Mouse (Mus musculus): Measurements from ENCODE around the gene Vwa5b2. TPM values are rescaled to one million over a fixed set of nuclear protein-coding genes. Genes with fewer than 3 reads are reported as not detected.

Vwa5b2 gene
- polyA plus RNA-seq, 1 experiment from 2014 or later, result 1.7 TPM

- under 1% methylated on average over 39 of the region's 39 CpGs for WGBS
- peak overlapping the region; percentile 97 for H3K4me2 ChIP-seq
- ATAC-seq (replicated peaks; ENCODE audit: low FRiP score), result peak; percentile 83
- H3K36me3 ChIP-seq, result no peaks in the 10 kb centered on the region
- no peaks in the 10 kb centered on the region for H3K9me3 ChIP-seq (replicated peaks)
- H3K9ac ChIP-seq, result peak overlapping the region; percentile 48
- H3K27me3 ChIP-seq, result peaks cover 68% of the 10 kb centered on the region
- peaks cover 26% of the 10 kb centered on the region for H3K4me1 ChIP-seq
- no peak overlapping the region for H3K27ac ChIP-seq
- peak overlapping the region; percentile 53 for H3K4me3 ChIP-seq (replicated peaks)
These were observed 838 bp downstream of the Vwa5b2 start for GRCm38 (mm10) chr16:20589939-20590679.

GRCm38 (mm10) chr16:20590680-20591038, 1.4 kb downstream of the Vwa5b2 start:
- Histone ChIP-seq H3K9ac (no peak overlapping the region), H3K4me1 (peaks cover 26% of the 10 kb centered on the region), H3K4me2 (peak overlapping the region; percentile 97), H3K4me3 (replicated peaks) (peak overlapping the region; percentile 53), H3K9me3 (replicated peaks) (no peaks in the 10 kb centered on the region), H3K27ac (no peak overlapping the region), H3K27me3 (peaks cover 71% of the 10 kb centered on the region), H3K36me3 (no peaks in the 10 kb centered on the region)
- WGBS, result 3% methylated on average over 17 of the region's 17 CpGs
- ATAC-seq (replicated peaks; ENCODE audit: low FRiP score), result peak; percentile 31; the same call in 1 of the 2 replicates

- H3K27me3 ChIP-seq, result peaks cover 71% of the 10 kb centered on the region
- peak; percentile 30; the same call in 1 of the 2 replicates for ATAC-seq (replicated peaks; ENCODE audit: low FRiP score)
- H3K4me2 ChIP-seq, result peak overlapping the region; percentile 97
- H3K9me3 ChIP-seq (replicated peaks), result no peaks in the 10 kb centered on the region
- no peaks in the 10 kb centered on the region for H3K36me3 ChIP-seq
- H3K27ac ChIP-seq, result no peak overlapping the region
- H3K4me1 ChIP-seq, result peaks cover 26% of the 10 kb centered on the region
- H3K4me3 ChIP-seq (replicated peaks), result peak overlapping the region; percentile 53
- 4% methylated on average over 48 of the region's 48 CpGs for WGBS
- no peak overlapping the region for H3K9ac ChIP-seq
These were observed 1.9 kb downstream of the Vwa5b2 start for GRCm38 (mm10) chr16:20591076-20591705.

- no peak for ATAC-seq (replicated peaks; ENCODE audit: low FRiP score)
- Histone ChIP-seq H3K9ac (no peak overlapping the region), H3K4me3 (replicated peaks) (no peak overlapping the region), H3K9me3 (replicated peaks) (no peaks in the 10 kb centered on the region), H3K27ac (no peak overlapping the region), H3K4me2 (no peak overlapping the region), H3K27me3 (peaks cover 49% of the 10 kb centered on the region), H3K4me1 (peaks cover 14% of the 10 kb centered on the region), H3K36me3 (no peaks in the 10 kb centered on the region)
- WGBS, result 83% methylated on average over 7 of the region's 7 CpGs
These were observed 5.9 kb downstream of the Vwa5b2 start for GRCm38 (mm10) chr16:20595060-20595673.

GRCm38 (mm10) chr16:20595737-20596136, 6.5 kb downstream of the Vwa5b2 start:
- WGBS, result 92% methylated on average over 4 of the region's 4 CpGs
- Histone ChIP-seq H3K36me3 (no peaks in the 10 kb centered on the region), H3K9me3 (replicated peaks) (no peaks in the 10 kb centered on the region), H3K27ac (no peak overlapping the region), H3K4me1 (peaks cover 8% of the 10 kb centered on the region), H3K4me3 (replicated peaks) (no peak overlapping the region), H3K4me2 (no peak overlapping the region), H3K9ac (no peak overlapping the region), H3K27me3 (peaks cover 44% of the 10 kb centered on the region)
- no peak for ATAC-seq (replicated peaks; ENCODE audit: low FRiP score)

GRCm38 (mm10) chr16:20596687-20597441, 7.6 kb downstream of the Vwa5b2 start:
- no peak overlapping the region for H3K9ac ChIP-seq
- 38% methylated on average over 7 of the region's 7 CpGs for WGBS
- no peak overlapping the region for H3K4me2 ChIP-seq
- H3K4me3 ChIP-seq (replicated peaks), result no peak overlapping the region
- no peak overlapping the region for H3K27ac ChIP-seq
- no peaks in the 10 kb centered on the region for H3K4me1 ChIP-seq
- ATAC-seq (replicated peaks; ENCODE audit: low FRiP score), result no peak
- H3K36me3 ChIP-seq, result no peaks in the 10 kb centered on the region
- peaks cover 32% of the 10 kb centered on the region for H3K27me3 ChIP-seq
- no peaks in the 10 kb centered on the region for H3K9me3 ChIP-seq (replicated peaks)

- no peak overlapping the region for H3K27ac ChIP-seq
- no peak overlapping the region for H3K4me3 ChIP-seq (replicated peaks)
- H3K9ac ChIP-seq, result no peak overlapping the region
- no peaks in the 10 kb centered on the region for H3K27me3 ChIP-seq
- peaks cover 15% of the 10 kb centered on the region for H3K36me3 ChIP-seq
- H3K4me1 ChIP-seq, result no peaks in the 10 kb centered on the region
- 79% methylated on average over 5 of the region's 5 CpGs for WGBS
- no peaks in the 10 kb centered on the region for H3K9me3 ChIP-seq (replicated peaks)
- no peak overlapping the region for H3K4me2 ChIP-seq
- ATAC-seq (replicated peaks; ENCODE audit: low FRiP score), result no peak
These were observed 11.2 kb downstream of the Vwa5b2 start for GRCm38 (mm10) chr16:20600511-20600910.

- Histone ChIP-seq H3K27ac (no peak overlapping the region), H3K36me3 (peaks cover 39% of the 10 kb centered on the region), H3K4me2 (no peak overlapping the region), H3K4me1 (peaks cover 9% of the 10 kb centered on the region), H3K9me3 (replicated peaks) (no peaks in the 10 kb centered on the region), H3K27me3 (no peaks in the 10 kb centered on the region), H3K4me3 (replicated peaks) (no peak overlapping the region), H3K9ac (no peak overlapping the region)
- ATAC-seq (replicated peaks; ENCODE audit: low FRiP score), result no peak
- WGBS, result 80% methylated on average over 9 of the region's 9 CpGs
These were observed 15.4 kb downstream of the Vwa5b2 start for GRCm38 (mm10) chr16:20604705-20605104.

GRCm38 (mm10) chr16:20610501-20611356, 21.5 kb downstream of the Vwa5b2 start:
- peak; percentile 77 for ATAC-seq (replicated peaks; ENCODE audit: low FRiP score)
- Histone ChIP-seq H3K27ac (peak overlapping the region; percentile 90), H3K27me3 (no peaks in the 10 kb centered on the region), H3K4me2 (peak overlapping the region; percentile 89), H3K9ac (peak overlapping the region; percentile 76), H3K36me3 (peaks cover 22% of the 10 kb centered on the region), H3K4me1 (peaks cover 28% of the 10 kb centered on the region), H3K4me3 (replicated peaks) (peak overlapping the region; percentile 76), H3K9me3 (replicated peaks) (no peaks in the 10 kb centered on the region)
- WGBS, result under 1% methylated on average over 28 of the region's 28 CpGs

GRCm38 (mm10) chr16:20611357-20612227, 22.3 kb downstream of the Vwa5b2 start, which contains the start of the genes Eef1akmt4, Gm49333 and Alg3:
Gene Eef1akmt4 (plus strand): TSS chr16:20611593.
Gene Gm49333 (plus strand): TSS chr16:20611610.
Gene Alg3 (minus strand): TSS chr16:20611735.
- WGBS, result 1% methylated on average over 41 of the region's 41 CpGs
- ATAC-seq (replicated peaks; ENCODE audit: low FRiP score), result peak; percentile 98

More at GRCm38 (mm10) chr16:20611357-20612227, 22.3 kb downstream of the Vwa5b2 start, which contains the start of the genes Eef1akmt4, Gm49333 and Alg3:
- Histone ChIP-seq H3K9me3 (replicated peaks) (no peaks in the 10 kb centered on the region), H3K9ac (peak within 1 kb of the TSS; percentile 76), H3K27ac (peak within 1 kb of the TSS; percentile 90), H3K4me3 (replicated peaks) (peak within 1 kb of the TSS; percentile 76), H3K36me3 (peaks cover 14% of the 10 kb centered on the region), H3K4me2 (peak within 1 kb of the TSS; percentile 89), H3K4me1 (peaks cover 28% of the 10 kb centered on the region), H3K27me3 (no peaks in the 10 kb centered on the region)

Data from kidney, embryonic 15.5 days (tissue).